Mouse (Mus musculus) hindbrain, embryonic 16.5 days (tissue): ENCODE results near the gene Lamc2. TPM values are rescaled to one million over a fixed set of nuclear protein-coding genes. Genes with fewer than 3 reads are reported as not detected.

Experiments used
- ATAC-seq: fragments of 200-750 bp; cut with Nextera tagmentation; 2 replicates; pipeline ENCODE4 v1.8.0; 2017; ENCODE audit warnings: moderate TSS enrichment, moderate library complexity
- H3K27ac ChIP-seq: fragments of 300-500 bp; sonication (generic); 2 replicates; pipeline ENCODE4 v1.5.1; 2014; ENCODE audit warnings: low read depth, mild to moderate bottlenecking, control low read depth, low read length, moderate library complexity
- H3K27me3 ChIP-seq: fragments of 300-500 bp; sonication (generic); replicated peaks from 2 replicates; pipeline ENCODE4 v1.6.1; 2014; ENCODE audit warnings: low read length; ENCODE audit not compliant: control insufficient read depth, insufficient read depth
- H3K36me3 ChIP-seq: fragments of 300-500 bp; sonication (generic); 2 replicates; pipeline ENCODE4 v1.6.1; 2014; ENCODE audit warnings: mild to moderate bottlenecking, low read length, moderate library complexity, mixed read lengths; ENCODE audit not compliant: control insufficient read depth, insufficient read depth
- H3K4me1 ChIP-seq: fragments of 300-500 bp; sonication (generic); 2 replicates; pipeline ENCODE4 v1.6.1; 2014; ENCODE audit warnings: low read depth, low read length; ENCODE audit not compliant: control insufficient read depth, insufficient read depth
- H3K4me2 ChIP-seq: fragments of 300-500 bp; sonication (generic); 2 replicates; pipeline ENCODE4 v1.6.1; 2014; ENCODE audit warnings: mild to moderate bottlenecking, low read length, control low read depth, moderate library complexity
- H3K4me3 ChIP-seq: fragments of 300-500 bp; sonication (generic); 2 replicates; pipeline ENCODE4 v1.5.1; 2014; ENCODE audit warnings: mild to moderate bottlenecking, low read length, control low read depth, moderate library complexity
- H3K9ac ChIP-seq: fragments of 300-500 bp; sonication (generic); 2 replicates; pipeline ENCODE4 v1.6.1; 2014; ENCODE audit warnings: low read depth, mild to moderate bottlenecking, control low read depth, low read length, moderate library complexity
- H3K9me3 ChIP-seq: fragments of 300-500 bp; sonication (generic); 2 replicates; pipeline ENCODE4 v1.6.1; 2014; ENCODE audit warnings: mild to moderate bottlenecking, low read length, moderate library complexity; ENCODE audit not compliant: control insufficient read depth
- WGBS: fragments of 180-500 bp; shearing (Covaris S2); extraction: QIAGEN DNeasy Blood & Tissue Kit; methylation state at CpG from one replicate; pipeline ENCODE4 v1.1.7; 2014; 5-methylcytosine and 5-hydroxymethylcytosine counted together
- polyA plus RNA-seq: library from polyadenylated mRNA; unstranded; fragments of >200 nt; fragmentation: Nextera tagmentation; extraction: Ambion mirVana; gene quantifications from 2 replicates; pipeline ENCODE4 v1.2.1, GENCODE M21; 2015

The Lamc2 gene
- polyA plus RNA-seq, 1 experiment from 2014 or later: 2.5 TPM

DNA sequence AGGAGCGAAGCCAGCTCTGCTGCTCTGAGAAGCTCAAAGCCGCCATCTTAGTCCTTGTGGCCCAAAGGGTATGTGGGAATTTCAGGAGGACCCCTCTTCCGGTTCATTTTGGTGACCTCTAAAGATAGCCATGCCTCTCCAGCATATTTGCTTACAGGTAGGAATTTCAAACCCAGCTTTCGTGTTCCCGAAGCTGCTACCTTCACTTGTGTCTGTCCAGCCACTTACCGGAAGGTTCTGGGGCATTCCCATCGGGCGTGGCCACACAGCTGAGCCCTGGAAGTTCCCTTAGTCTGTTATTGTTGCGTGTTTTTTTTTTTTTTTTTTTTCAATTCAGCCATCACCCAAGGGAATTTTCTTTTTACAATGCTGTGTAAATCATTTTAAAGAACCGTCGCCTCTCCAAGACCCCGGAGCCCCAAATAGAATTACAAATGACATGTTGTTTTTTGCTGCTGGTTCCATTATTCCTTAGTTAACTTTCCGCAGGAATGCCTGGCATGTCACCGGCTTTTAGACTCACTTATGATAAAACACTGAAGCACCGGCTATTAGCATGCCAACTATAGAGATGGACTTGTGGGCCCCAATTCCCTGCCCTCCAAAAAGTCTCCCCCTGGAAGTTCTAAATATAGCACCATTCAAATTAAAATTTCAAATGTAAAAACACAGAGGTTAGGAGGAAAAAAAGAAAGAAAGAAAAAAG is 5.1 kb upstream of the Lamc2 start:
- Histone ChIP-seq H3K9me3 (no peaks in the 10 kb centered on the region), H3K9ac (no peak overlapping the region), H3K4me3 (no peak overlapping the region), H3K36me3 (no peaks in the 10 kb centered on the region), H3K27me3 (no peaks in the 10 kb centered on the region), H3K4me2 (peak overlapping the region; percentile 29), H3K27ac (no peak overlapping the region), H3K4me1 (peaks cover 14% of the 10 kb centered on the region)
- WGBS: 35% methylated on average over 15 of the region's 15 CpGs
- ATAC-seq: no peak

DNA sequence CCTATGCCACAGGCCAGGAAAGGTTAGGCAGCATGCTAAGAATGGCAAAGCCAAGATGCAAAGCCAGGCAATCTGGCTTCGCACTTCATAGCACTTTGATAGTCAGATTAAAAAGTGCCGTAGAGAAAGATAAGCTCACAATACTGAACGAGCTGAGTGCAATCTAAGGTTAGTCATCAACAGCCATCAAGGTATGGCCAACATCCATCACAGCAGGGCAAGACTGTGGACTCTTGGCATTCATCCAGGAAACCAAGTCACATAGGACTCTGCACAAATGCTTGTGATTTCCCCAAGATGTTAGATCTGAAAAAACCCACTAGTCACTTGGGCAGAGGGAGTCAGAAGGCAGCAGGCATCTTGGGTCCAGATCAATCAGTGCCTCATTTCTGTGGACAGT is 1.8 kb upstream of the Lamc2 start:
- Histone ChIP-seq H3K27me3 (peaks cover 4% of the 10 kb centered on the region), H3K9ac (no peak overlapping the region), H3K4me1 (peaks cover 22% of the 10 kb centered on the region), H3K27ac (no peak overlapping the region), H3K36me3 (no peaks in the 10 kb centered on the region), H3K4me3 (no peak overlapping the region), H3K9me3 (no peaks in the 10 kb centered on the region), H3K4me2 (no peak overlapping the region)
- no peak for ATAC-seq
- WGBS: 69% methylated on average over 3 of the region's 3 CpGs

DNA sequence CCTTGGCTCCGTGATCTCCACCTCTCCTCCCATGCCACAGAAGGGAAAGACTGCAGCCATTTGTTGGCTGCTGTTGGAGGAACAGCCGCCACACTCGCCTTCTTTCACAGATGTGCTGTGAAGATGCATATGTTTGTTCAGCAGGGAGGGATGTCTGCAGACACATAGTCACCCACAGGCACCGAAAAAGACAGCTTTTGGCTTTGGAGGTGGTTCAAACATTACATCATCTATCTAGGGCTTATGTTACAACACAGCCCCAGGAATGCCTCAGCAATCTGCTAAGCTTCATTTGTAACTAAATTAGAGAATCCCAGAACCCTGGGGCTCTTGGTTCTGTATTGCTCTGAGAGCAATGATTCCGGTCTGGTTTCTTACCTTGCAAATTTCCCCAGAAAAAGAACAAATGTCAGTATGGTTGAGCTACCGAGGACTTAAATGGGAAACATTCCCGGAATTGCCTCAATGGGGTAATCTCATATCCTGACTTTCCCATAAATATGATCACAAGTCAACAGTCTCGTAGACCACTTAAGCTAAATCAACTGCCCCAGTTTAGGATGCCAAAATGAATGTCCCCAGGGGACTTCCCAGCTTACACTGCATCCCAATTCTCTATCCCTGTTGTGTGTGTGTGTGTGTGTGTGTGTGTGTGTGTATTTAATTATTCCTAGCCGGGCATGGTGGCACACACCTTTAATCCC is 5.5 kb downstream of the Lamc2 start:
- no peak overlapping the region for H3K27ac ChIP-seq
- H3K27me3 ChIP-seq: peaks cover 4% of the 10 kb centered on the region
- no peaks in the 10 kb centered on the region for H3K9me3 ChIP-seq
- H3K9ac ChIP-seq: no peak overlapping the region
- H3K4me3 ChIP-seq: no peak overlapping the region
- H3K4me2 ChIP-seq: no peak overlapping the region
- no peaks in the 10 kb centered on the region for H3K36me3 ChIP-seq
- H3K4me1 ChIP-seq: peaks cover 4% of the 10 kb centered on the region
- WGBS: 52% methylated on average over 9 of the region's 9 CpGs
- peak; percentile 71 for ATAC-seq

DNA sequence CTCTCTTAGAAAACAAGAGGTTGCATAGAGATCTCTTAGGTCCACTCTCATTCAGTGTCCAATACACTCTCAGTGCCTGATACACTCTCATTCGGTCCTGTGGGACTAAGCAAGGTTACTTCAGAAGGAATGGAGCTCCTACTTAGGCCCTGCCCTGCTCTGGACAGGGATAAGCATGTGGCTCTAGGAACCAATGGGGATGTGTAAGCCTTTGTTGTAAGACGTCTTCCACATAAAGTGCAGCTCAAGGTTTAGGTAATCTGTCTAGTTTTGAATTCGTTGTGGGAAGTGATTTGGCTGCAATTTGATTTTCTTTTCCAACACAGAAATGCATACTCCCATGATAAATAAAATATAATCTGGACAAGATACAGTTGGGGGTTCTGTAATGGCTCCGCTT is 6.1 kb downstream of the Lamc2 start:
- Histone ChIP-seq H3K4me2 (no peak overlapping the region), H3K27ac (no peak overlapping the region), H3K36me3 (no peaks in the 10 kb centered on the region), H3K27me3 (peaks cover 4% of the 10 kb centered on the region), H3K9ac (no peak overlapping the region), H3K4me3 (no peak overlapping the region), H3K4me1 (no peaks in the 10 kb centered on the region; the same call in none of the 2 replicates), H3K9me3 (no peaks in the 10 kb centered on the region)
- 80% methylated on average over 4 of the region's 4 CpGs for WGBS
- no peak for ATAC-seq

DNA sequence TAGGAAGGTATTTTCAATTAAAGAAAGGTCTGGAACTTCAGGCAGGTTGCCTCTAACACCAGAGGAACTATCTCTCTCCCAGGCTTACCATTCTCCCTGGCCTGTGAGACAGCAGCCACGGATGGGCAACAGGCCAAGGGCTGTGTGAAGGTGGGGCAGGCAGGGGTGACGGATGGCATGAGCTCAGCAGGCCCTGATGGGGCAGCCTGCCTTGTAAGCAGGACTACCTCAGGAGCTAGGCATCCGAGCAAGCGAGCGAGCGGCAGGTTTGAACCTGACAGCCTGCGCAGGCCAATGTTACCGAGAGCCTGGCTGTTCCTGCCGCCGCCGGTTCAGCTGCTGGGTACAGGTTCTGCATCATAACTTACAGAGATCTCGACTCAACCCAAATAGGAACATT is 11.4 kb downstream of the Lamc2 start:
- no peak overlapping the region for H3K27ac ChIP-seq
- no peaks in the 10 kb centered on the region for H3K36me3 ChIP-seq
- no peak overlapping the region for H3K4me3 ChIP-seq
- H3K9ac ChIP-seq: no peak overlapping the region; the same call in 1 of the 2 replicates
- H3K27me3 ChIP-seq: no peaks in the 10 kb centered on the region
- H3K4me1 ChIP-seq: no peaks in the 10 kb centered on the region
- H3K9me3 ChIP-seq: no peaks in the 10 kb centered on the region
- H3K4me2 ChIP-seq: no peak overlapping the region
- 56% methylated on average over 12 of the region's 12 CpGs for WGBS
- ATAC-seq: peak; percentile 42; the same call in 1 of the 2 replicates

DNA sequence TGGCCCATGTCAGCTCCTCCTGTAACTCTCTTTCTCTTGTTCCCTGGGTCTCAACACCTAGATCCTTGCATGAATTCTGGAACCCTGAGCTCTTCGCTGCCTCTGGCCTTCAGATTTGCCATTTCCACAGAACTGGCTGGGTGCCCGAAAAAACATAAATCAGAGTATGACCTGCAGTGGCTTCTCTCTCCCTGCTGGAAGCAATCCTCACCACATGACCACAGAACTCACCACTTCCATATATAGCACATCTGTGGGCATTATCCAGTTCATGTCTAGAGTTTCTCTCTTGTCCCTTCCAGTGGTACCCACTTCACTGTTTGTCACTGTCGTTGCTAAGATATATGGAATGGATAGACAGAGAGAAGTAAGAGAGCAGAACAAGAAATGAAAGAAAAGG is 13.0 kb downstream of the Lamc2 start:
- no peak for ATAC-seq
- 70% methylated on average over 3 of the region's 3 CpGs for WGBS
- Histone ChIP-seq H3K27ac (no peak overlapping the region), H3K4me1 (no peaks in the 10 kb centered on the region), H3K9me3 (no peaks in the 10 kb centered on the region), H3K4me2 (no peak overlapping the region), H3K36me3 (no peaks in the 10 kb centered on the region), H3K9ac (no peak overlapping the region), H3K4me3 (no peak overlapping the region), H3K27me3 (no peaks in the 10 kb centered on the region)

DNA sequence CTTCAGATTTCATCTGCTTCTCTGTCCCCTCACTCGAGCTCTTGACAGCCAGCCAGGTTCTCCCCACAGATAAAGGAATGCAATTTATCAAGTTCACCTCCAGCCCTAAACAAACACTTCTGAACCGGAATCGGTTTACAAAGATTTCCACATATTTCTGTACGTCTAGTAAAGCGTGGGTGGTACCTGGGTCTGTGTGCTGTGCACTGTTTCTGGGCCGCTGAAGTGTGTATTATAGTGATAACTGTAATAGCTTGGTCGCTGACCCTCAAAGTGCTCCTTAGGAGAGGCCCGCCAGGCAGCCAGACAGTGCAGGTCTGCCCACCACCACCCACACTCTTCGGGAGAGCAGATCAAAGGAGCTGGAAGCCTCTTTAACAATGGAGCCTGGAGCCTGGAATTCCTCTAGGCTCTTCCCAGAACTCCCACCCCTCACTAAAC is 13.9 kb downstream of the Lamc2 start:
- H3K4me2 ChIP-seq: no peak overlapping the region
- H3K27me3 ChIP-seq: no peaks in the 10 kb centered on the region
- H3K36me3 ChIP-seq: no peaks in the 10 kb centered on the region
- whole genome bisulfite sequencing: 28% methylated on average over 9 of the region's 9 CpGs
- ATAC-seq: no peak
- no peaks in the 10 kb centered on the region for H3K9me3 ChIP-seq
- H3K9ac ChIP-seq: no peak overlapping the region
- H3K27ac ChIP-seq: no peak overlapping the region
- H3K4me3 ChIP-seq: no peak overlapping the region
- no peaks in the 10 kb centered on the region for H3K4me1 ChIP-seq

- no peak for ATAC-seq
- H3K27ac ChIP-seq: no peak overlapping the region
- no peaks in the 10 kb centered on the region for H3K27me3 ChIP-seq
- H3K36me3 ChIP-seq: no peaks in the 10 kb centered on the region
- H3K4me2 ChIP-seq: no peak overlapping the region
- H3K4me3 ChIP-seq: no peak overlapping the region
- H3K9me3 ChIP-seq: no peaks in the 10 kb centered on the region
- WGBS: 79% methylated on average over 10 of the region's 10 CpGs
- no peaks in the 10 kb centered on the region for H3K4me1 ChIP-seq
- no peak overlapping the region for H3K9ac ChIP-seq
These were observed 15.2 kb downstream of the Lamc2 start for GRCm38 (mm10) chr1:153171011-153171410.

DNA sequence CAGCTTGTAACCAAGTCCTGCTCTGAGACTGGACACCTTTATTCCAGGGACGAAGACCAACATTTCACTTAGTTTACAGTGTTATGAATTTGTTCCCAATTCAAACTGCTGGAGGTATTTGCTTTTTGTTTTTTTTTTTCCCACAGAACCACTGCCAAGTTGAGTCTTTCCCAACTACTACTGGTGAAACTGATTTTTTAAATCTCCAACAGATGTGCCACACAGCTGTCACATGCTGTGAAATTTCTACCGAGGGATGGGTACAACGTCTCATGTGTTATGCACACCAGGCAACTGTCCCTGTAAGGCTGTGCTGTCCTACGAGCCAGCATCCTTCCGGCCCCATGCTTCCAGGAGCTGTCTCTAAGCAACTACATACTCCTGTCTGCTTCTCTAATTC is 18.0 kb downstream of the Lamc2 start:
- Histone ChIP-seq H3K9ac (no peak overlapping the region), H3K27me3 (no peaks in the 10 kb centered on the region), H3K27ac (no peak overlapping the region), H3K9me3 (no peaks in the 10 kb centered on the region), H3K36me3 (no peaks in the 10 kb centered on the region), H3K4me3 (no peak overlapping the region), H3K4me2 (no peak overlapping the region), H3K4me1 (no peaks in the 10 kb centered on the region)
- 70% methylated on average over 5 of the region's 5 CpGs for WGBS
- ATAC-seq: no peak
